Mouse (Mus musculus): ENCODE data around the gene Il1rapl1. TPM values are rescaled to one million over a fixed set of nuclear protein-coding genes. Genes with fewer than 3 reads are reported as not detected.

Il1rapl1 gene
- total RNA-seq (2012; rRNA removed) (not detected in 2 replicates), total RNA-seq (2014; rRNA removed) (not detected in 2 replicates), polyA plus RNA-seq (2012; ENCODE audit: insufficient read length, low read depth) (not detected in 2 replicates)

- dilution Hi-C loops (cut with MboI; ENCODE audit: extremely low pct_ligation_motif_present, extremely low pct_unique_long_range_greater_than_20kb, low sequenced_read_pairs) (no loop called here), in situ Hi-C loops (cut with MboI; ENCODE audit: low pct_ligation_motif_present, low pct_unique_long_range_greater_than_20kb, low sequenced_read_pairs) (no loop called here)
- Histone ChIP-seq H3K36me3 (replicated peaks in 1 of 2; ENCODE audit: control insufficient read depth in 1 of 2, insufficient read depth in 1 of 2, low read length in 1 of 2) (no peaks in the 10 kb centered on the region), H3K4me1 (ENCODE audit: control insufficient read depth in 1 of 2, insufficient read depth in 2 of 2) (no peaks in the 10 kb centered on the region), H3K9ac (ENCODE audit: insufficient read depth, low read depth) (no peak within 1 kb of the TSS), H3K27me3 (replicated peaks) (no peaks in the 10 kb centered on the region), H3K79me2 (replicated peaks; ENCODE audit: control insufficient read depth, extremely low read depth, insufficient read depth, poor library complexity, severe bottlenecking) (no peaks in the 10 kb centered on the region), H3K4me3 (replicated peaks in 1 of 3; ENCODE audit: low read depth in 2 of 3, low read length in 2 of 3, poor library complexity in 1 of 3) (no peak within 1 kb of the TSS), H3K4me2 (ENCODE audit: insufficient read depth, low read depth, poor library complexity, severe bottlenecking) (no peak within 1 kb of the TSS), H3K27ac (ENCODE audit: insufficient read depth, low read depth) (no peak within 1 kb of the TSS), H3K9me3 (replicated peaks; ENCODE audit: low read length) (no peaks in the 10 kb centered on the region)
- TF ChIP-seq CHD2 (IDR thresholded peaks at IDR 0.05; ENCODE audit: low read length) (no peak), UBTF (IDR thresholded peaks at IDR 0.05; ENCODE audit: low read depth, low read length) (no peak), POLR2AphosphoS2 (IDR thresholded peaks at IDR 0.05; ENCODE audit: low read depth, low read length) (no peak), MYC (IDR thresholded peaks at IDR 0.05; ENCODE audit: low read depth, low read length) (no peak), ELF1 (IDR thresholded peaks at IDR 0.05; ENCODE audit: low read depth, low read length) (no peak), POLR2A (IDR thresholded peaks at IDR 0.05; ENCODE audit: low read depth, low read length) (no peak), ZKSCAN1 (IDR thresholded peaks at IDR 0.05; ENCODE audit: borderline replicate concordance, low read depth, low read length) (no peak), MAX (IDR thresholded peaks at IDR 0.05; ENCODE audit: low read length) (no peak), GABPA (IDR thresholded peaks at IDR 0.05; ENCODE audit: insufficient replicate concordance, low read depth, low read length) (no peak), JUND (conservative IDR thresholded peaks at IDR 0.05; ENCODE audit: low read depth, low read length) (no peak), MXI1 (IDR thresholded peaks at IDR 0.05; ENCODE audit: low read depth, low read length) (no peak), ZC3H11A (IDR thresholded peaks at IDR 0.05; ENCODE audit: low read depth, low read length) (no peak), E2F4 (IDR thresholded peaks at IDR 0.05; ENCODE audit: insufficient replicate concordance, low read depth, low read length) (no peak), MEF2A (IDR thresholded peaks at IDR 0.05; ENCODE audit: borderline replicate concordance, low read depth, low read length) (no peak), PAX5 (IDR thresholded peaks at IDR 0.05; ENCODE audit: low read length) (no peak), ETS1 (conservative IDR thresholded peaks at IDR 0.05; ENCODE audit: low read depth, low read length) (no peak), CTCF (conservative IDR thresholded peaks at IDR 0.05 in 1 of 2, IDR thresholded peaks at IDR 0.05 in 1 of 2; ENCODE audit: low read depth in 2 of 2, low read length in 2 of 2) (no peak)
- DNase-seq (ENCODE audit: extremely low read depth) = no peak
These were observed at the start of gene Il1rapl1 for GRCm38 (mm10) chrX:88115609-88116073. TSS of gene Il1rapl1 (minus strand) at chrX:88115645.

DNA sequence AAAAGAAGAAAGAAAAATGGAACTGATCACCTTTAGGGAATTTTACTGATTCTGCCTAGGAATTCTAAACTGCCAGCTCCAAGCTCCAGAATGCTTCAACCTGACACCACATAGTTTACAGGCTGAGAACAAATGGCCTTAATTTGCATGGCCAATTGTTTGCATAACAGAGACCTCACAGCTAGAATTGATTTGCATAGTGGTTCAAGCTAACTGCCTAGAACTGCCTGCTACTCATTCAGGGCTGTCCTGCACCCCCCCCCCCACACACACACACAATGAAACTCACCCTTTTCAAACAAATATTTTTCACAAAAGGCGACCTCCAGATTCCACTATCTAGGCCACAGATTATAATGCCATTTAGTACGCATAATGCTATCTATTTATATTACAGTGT lies 42.6 kb upstream of the Il1rapl1 start:
- Histone ChIP-seq H3K4me1 (ENCODE audit: control insufficient read depth in 1 of 2, insufficient read depth in 2 of 2) (no peaks in the 10 kb centered on the region), H3K9me3 (replicated peaks; ENCODE audit: low read length) (no peaks in the 10 kb centered on the region), H3K36me3 (replicated peaks in 1 of 2; ENCODE audit: control insufficient read depth in 1 of 2, insufficient read depth in 1 of 2, low read length in 1 of 2) (no peaks in the 10 kb centered on the region), H3K79me2 (replicated peaks; ENCODE audit: control insufficient read depth, extremely low read depth, insufficient read depth, poor library complexity, severe bottlenecking) (no peaks in the 10 kb centered on the region), H3K4me2 (ENCODE audit: insufficient read depth, low read depth, poor library complexity, severe bottlenecking) (no peak overlapping the region), H3K27me3 (replicated peaks) (no peaks in the 10 kb centered on the region), H3K9ac (ENCODE audit: insufficient read depth, low read depth) (no peak overlapping the region), H3K27ac (ENCODE audit: insufficient read depth, low read depth) (no peak overlapping the region), H3K4me3 (replicated peaks in 1 of 3; ENCODE audit: low read depth in 2 of 3, low read length in 2 of 3, poor library complexity in 1 of 3) (no peak overlapping the region)
- DNase-seq (ENCODE audit: extremely low read depth) = no peak
- dilution Hi-C loops (cut with MboI; ENCODE audit: extremely low pct_ligation_motif_present, extremely low pct_unique_long_range_greater_than_20kb, low sequenced_read_pairs) = no loop called here
- in situ Hi-C loops (cut with MboI; ENCODE audit: low pct_ligation_motif_present, low pct_unique_long_range_greater_than_20kb, low sequenced_read_pairs) = no loop called here
- TF ChIP-seq MAFK (IDR thresholded peaks at IDR 0.05; ENCODE audit: insufficient replicate concordance, low read length) = no peak
- TF ChIP-seq NRF1 (IDR thresholded peaks at IDR 0.05; ENCODE audit: low read depth, low read length) = no peak

All from CH12.LX (cell line).